Comparison of ENCODE assay signal across 8 mouse cellular contexts in the genomic region with DNA sequence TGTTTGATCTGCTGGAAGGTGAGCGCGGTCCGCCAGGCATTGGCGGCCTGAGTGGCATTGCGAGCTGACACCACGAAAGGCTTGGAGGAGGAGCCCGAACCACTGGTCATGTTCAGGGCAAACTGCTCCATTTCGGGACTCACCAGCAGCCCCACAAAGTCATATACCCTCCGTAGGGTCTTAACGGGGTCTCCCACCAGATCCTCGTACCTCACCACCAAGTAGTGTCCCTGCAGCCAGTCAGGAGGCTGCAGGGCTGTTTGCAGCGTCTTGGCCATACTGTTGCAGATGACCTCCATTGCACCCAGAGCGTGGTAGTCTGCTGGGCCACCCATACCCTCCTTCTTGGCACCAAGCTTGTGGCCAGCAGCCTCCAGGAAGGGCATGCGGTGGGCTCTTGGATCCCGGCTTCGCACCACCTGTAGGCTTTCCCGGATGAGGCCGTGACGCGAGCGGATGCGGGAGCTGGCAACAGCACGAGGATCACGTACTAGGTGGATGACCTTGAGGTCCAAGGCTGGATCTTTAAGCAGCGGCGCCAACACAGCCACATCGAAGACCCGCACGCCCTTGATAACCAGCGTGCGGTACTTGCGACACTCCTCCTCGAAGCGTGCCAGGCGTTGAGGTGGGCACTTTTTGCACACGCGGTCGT. TPM values are rescaled to one million over a fixed set of nuclear protein-coding genes. Genes with fewer than 3 reads are reported as not detected.
A peak's percentile ranks its signal among the peaks of the same experiment; 100 is the strongest.
DNase-seq lines count a peak whose midpoint lies in the region; ATAC-seq lines count a peak whose summit lies in the region.

No protein-coding gene starts in this region.

- peak overlapping the region; percentile 81 for H3K4me3 ChIP-seq in heart, embryonic 12.5 days
- H3K4me3 ChIP-seq in embryonic facial prominence, embryonic 15.5 days (replicated peaks) = peak overlapping the region; percentile 81
- H3K4me3 ChIP-seq in kidney, embryonic 16.5 days (ENCODE audit: low read length) = peak overlapping the region; percentile 56
- H3K4me3 ChIP-seq in midbrain, embryonic 14.5 days (replicated peaks; ENCODE audit: low read depth, low read length) = peak overlapping the region; percentile 66

- ATAC-seq in heart, embryonic 12.5 days (ENCODE audit: insufficient number of reproducible peaks, low FRiP score) = no peak
- no peak for ATAC-seq in embryonic facial prominence, embryonic 15.5 days (ENCODE audit: insufficient number of reproducible peaks, low FRiP score, low TSS enrichment, low read depth)
- ATAC-seq in kidney, embryonic 16.5 days (ENCODE audit: low FRiP score, low TSS enrichment) = no peak
- no peak for ATAC-seq in midbrain, embryonic 14.5 days (ENCODE audit: low FRiP score, low TSS enrichment)

- no peaks in the 10 kb centered on the region for H3K36me3 ChIP-seq in heart, embryonic 12.5 days
- no peaks in the 10 kb centered on the region for H3K36me3 ChIP-seq in embryonic facial prominence, embryonic 15.5 days
- no peaks in the 10 kb centered on the region for H3K36me3 ChIP-seq in kidney, embryonic 16.5 days (ENCODE audit: insufficient read depth, low read length)
- H3K36me3 ChIP-seq in midbrain, embryonic 14.5 days (ENCODE audit: control insufficient read depth, insufficient read depth, low read length) = no peaks in the 10 kb centered on the region

- H3K27me3 ChIP-seq in heart, embryonic 12.5 days (replicated peaks) = peaks cover 11% of the 10 kb centered on the region
- 0 out of 2 replicates have a peak, but pooled peaks cover 3% of the 10 kb centered on the region for H3K27me3 ChIP-seq in embryonic facial prominence, embryonic 15.5 days
- 0 out of 2 replicates have a peak, but pooled peaks cover 2% of the 10 kb centered on the region for H3K27me3 ChIP-seq in kidney, embryonic 16.5 days (ENCODE audit: insufficient read depth, low read length)
- H3K27me3 ChIP-seq in midbrain, embryonic 14.5 days (ENCODE audit: control insufficient read depth, insufficient read depth, low read length) = no peaks in the 10 kb centered on the region; the same call in 1 of the 2 replicates

- peak overlapping the region; percentile 95 for H3K4me2 ChIP-seq in heart, embryonic 12.5 days
- peak overlapping the region; percentile 97 for H3K4me2 ChIP-seq in embryonic facial prominence, embryonic 15.5 days (replicated peaks)
- H3K4me2 ChIP-seq in kidney, embryonic 16.5 days (replicated peaks; ENCODE audit: low read depth, low read length) = peak overlapping the region; percentile 93
- H3K4me2 ChIP-seq in midbrain, embryonic 14.5 days (ENCODE audit: low read length) = peak overlapping the region; percentile 96

- H3K4me1 ChIP-seq in heart, embryonic 12.5 days (replicated peaks) = peaks cover 18% of the 10 kb centered on the region
- H3K4me1 ChIP-seq in embryonic facial prominence, embryonic 15.5 days = peaks cover 27% of the 10 kb centered on the region
- peaks cover 24% of the 10 kb centered on the region for H3K4me1 ChIP-seq in kidney, embryonic 16.5 days (ENCODE audit: insufficient read depth, low read length)
- peaks cover 9% of the 10 kb centered on the region; the same call in 1 of the 2 replicates for H3K4me1 ChIP-seq in midbrain, embryonic 14.5 days (ENCODE audit: control insufficient read depth, insufficient read depth, low read length)

- 71% methylated on average over 38 of the region's 38 CpGs for WGBS in heart, embryonic 12.5 days
- 76% methylated on average over 38 of the region's 38 CpGs for WGBS in embryonic facial prominence, embryonic 15.5 days
- 62% methylated on average over 38 of the region's 38 CpGs for WGBS in kidney, embryonic 16.5 days
- WGBS in midbrain, embryonic 14.5 days = 73% methylated on average over 38 of the region's 38 CpGs

- no peaks in the 10 kb centered on the region for H3K9me3 ChIP-seq in heart, embryonic 12.5 days (replicated peaks)
- H3K9me3 ChIP-seq in embryonic facial prominence, embryonic 15.5 days (replicated peaks) = no peaks in the 10 kb centered on the region
- no peaks in the 10 kb centered on the region for H3K9me3 ChIP-seq in kidney, embryonic 16.5 days (ENCODE audit: low read length)
- H3K9me3 ChIP-seq in midbrain, embryonic 14.5 days (ENCODE audit: control insufficient read depth, low read length) = no peaks in the 10 kb centered on the region

- no peak overlapping the region for H3K27ac ChIP-seq in heart, embryonic 12.5 days (ENCODE audit: poor library complexity, severe bottlenecking)
- H3K27ac ChIP-seq in embryonic facial prominence, embryonic 15.5 days (replicated peaks) = no peak overlapping the region
- H3K27ac ChIP-seq in kidney, embryonic 16.5 days (ENCODE audit: low read length) = no peak overlapping the region
- H3K27ac ChIP-seq in midbrain, embryonic 14.5 days (replicated peaks; ENCODE audit: low read depth, low read length) = no peak overlapping the region

- peak overlapping the region; percentile 79; the same call in 1 of the 2 replicates for H3K9ac ChIP-seq in heart, embryonic 12.5 days
- H3K9ac ChIP-seq in embryonic facial prominence, embryonic 15.5 days = no peak overlapping the region
- H3K9ac ChIP-seq in kidney, embryonic 16.5 days (replicated peaks; ENCODE audit: low read length) = peak overlapping the region; percentile 81
- peak overlapping the region; percentile 82; the same call in 1 of the 2 replicates for H3K9ac ChIP-seq in midbrain, embryonic 14.5 days (replicated peaks; ENCODE audit: low read length)

- no peak for DNase-seq in heart, adult 9 months (ENCODE audit: low spot score in 2 of 2)
- peak; percentile 34 for DNase-seq in ES-CJ7 (ENCODE audit: low read depth, low spot score)
- DNase-seq in midbrain, embryonic 14.5 days = no peak
- no peak for DNase-seq in T-cell, adult 2 months (ENCODE audit: low spot score)
- no peak for DNase-seq in spleen, postnatal 10 days (ENCODE audit: low spot score in 2 of 2)

RNA-seq across cellular contexts. Expression of a gene that starts 1.6 kb away (rescaled TPM):
- polyA plus RNA-seq in heart, embryonic 12.5 days (2016; fragmentation: Nextera tagmentation; extraction: Ambion mirVana) = 2.4 and 2.5 TPM in 2 replicates
- 10.0 and 10.3 TPM in 2 replicates for polyA plus RNA-seq in embryonic facial prominence, embryonic 15.5 days (2015; fragmentation: Nextera tagmentation; extraction: Ambion mirVana)
- polyA plus RNA-seq in kidney, embryonic 16.5 days (2015; fragmentation: Nextera tagmentation; extraction: Ambion mirVana) = 6.6 and 7.2 TPM in 2 replicates
- polyA plus RNA-seq in midbrain, embryonic 14.5 days (2014; fragmentation: Nextera tagmentation; extraction: Ambion mirVana) = 17.5 and 17.9 TPM in 2 replicates
